ENCODE assay signal across 18 mouse cellular contexts in genomic region chr9:27310005-27310404, GRCm38 (mm10). TPM values are rescaled to one million over a fixed set of nuclear protein-coding genes. Genes with fewer than 3 reads are reported as not detected.
"Had no signal": no experiment of that assay in that cellular context is flagged by ENCODE, and none has a peak within 500 bp of the region (broad histone marks: within the 10 kb centered on the region; RNA-seq: fewer than 3 reads in every experiment).

No protein-coding gene starts in this region.

- H3K9ac ChIP-seq: limb, embryonic 12.5 days; liver, embryonic 13.5 days; liver, postnatal 0 days; lung, embryonic 15.5 days; midbrain, embryonic 15.5 days; neural tube, embryonic 12.5 days had no signal

- H3K36me3 ChIP-seq: limb, embryonic 12.5 days; liver, embryonic 13.5 days; lung, embryonic 15.5 days; midbrain, embryonic 15.5 days had no signal

- H3K4me2 ChIP-seq: limb, embryonic 12.5 days; liver, embryonic 13.5 days; lung, embryonic 15.5 days; midbrain, embryonic 11.5 days; midbrain, embryonic 15.5 days; neural tube, embryonic 12.5 days had no signal

- DNase-seq: kidney, postnatal 36 days; layer of hippocampus, adult 9-11 months; layer of hippocampus, postnatal 36 days; liver; liver, embryonic 13.5 days; liver, postnatal 0 days; lung, postnatal 14 days; right cerebral cortex, postnatal 4 days; spleen, adult 18-20 months; thymus, adult 18-20 months; thymus, postnatal 14 days had no signal

- H3K27me3 ChIP-seq: liver, embryonic 13.5 days; lung, embryonic 15.5 days; midbrain, embryonic 15.5 days; neural tube, embryonic 12.5 days had no signal

- H3K4me1 ChIP-seq: liver, embryonic 13.5 days; lung, embryonic 15.5 days had no signal

- ATAC-seq: liver, postnatal 0 days; midbrain, embryonic 15.5 days had no signal

- H3K4me3 ChIP-seq: limb, embryonic 12.5 days; liver, embryonic 13.5 days; lung, embryonic 15.5 days; megakaryocyte, embryonic 14.5 days; midbrain, embryonic 15.5 days; neural tube, embryonic 12.5 days had no signal

- H3K9me3 ChIP-seq: limb, embryonic 12.5 days; liver, embryonic 13.5 days; lung, embryonic 15.5 days; megakaryocyte, embryonic 14.5 days; midbrain, embryonic 15.5 days; neural tube, embryonic 12.5 days had no signal

- H3K27ac ChIP-seq: limb, embryonic 12.5 days; liver, embryonic 13.5 days; lung, embryonic 15.5 days; macrophage; midbrain, embryonic 15.5 days; neural tube, embryonic 12.5 days had no signal

RNA-seq across cellular contexts. Expression of gene Igsf9b, which starts 11.0 kb away (rescaled TPM):
- polyA plus RNA-seq: macrophage had no signal
